Mouse (Mus musculus): ENCODE data around the gene Ntf3.

Ntf3 gene

DNA sequence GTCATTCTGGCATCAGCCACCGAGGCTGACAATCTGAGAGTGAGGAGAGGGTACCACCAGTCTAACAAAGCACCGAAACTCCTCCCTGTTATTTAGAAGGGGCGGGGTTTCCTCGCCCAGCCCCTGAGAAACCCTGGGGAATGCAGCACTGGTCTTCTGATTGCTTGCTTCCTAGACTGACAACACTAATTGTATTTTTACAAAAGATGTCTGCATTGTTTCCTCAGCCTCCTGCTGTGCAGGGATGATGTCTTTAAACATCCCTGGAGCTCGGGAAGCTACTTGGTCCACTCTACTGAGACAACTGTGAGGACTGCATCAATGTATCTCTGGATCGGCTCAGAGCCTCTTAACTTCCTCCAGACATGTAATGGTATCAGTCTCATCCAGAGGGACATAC is 64.1 kb downstream of the Ntf3 start:
- DNase-seq = no peak

DNA sequence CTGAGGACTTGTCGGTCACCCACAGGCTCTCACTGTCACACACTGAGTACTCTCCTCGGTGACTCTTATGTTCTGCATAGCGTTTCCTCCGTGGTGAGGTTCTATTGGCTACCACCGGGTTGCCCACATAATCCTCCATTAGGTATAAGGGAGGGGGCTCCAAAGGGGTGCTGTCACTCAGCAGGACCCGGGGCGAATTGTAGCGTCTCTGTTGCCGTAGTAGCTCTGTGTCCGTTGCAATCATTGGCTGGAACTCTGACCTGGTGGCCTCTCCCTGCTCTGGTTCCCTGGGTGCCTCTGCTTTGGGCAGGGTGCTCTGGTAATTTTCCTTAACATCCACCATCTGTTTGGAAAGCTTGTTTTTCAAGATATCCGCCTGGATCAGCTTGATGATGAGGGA is 64.7 kb downstream of the Ntf3 start:
- DNase-seq = no peak

DNA sequence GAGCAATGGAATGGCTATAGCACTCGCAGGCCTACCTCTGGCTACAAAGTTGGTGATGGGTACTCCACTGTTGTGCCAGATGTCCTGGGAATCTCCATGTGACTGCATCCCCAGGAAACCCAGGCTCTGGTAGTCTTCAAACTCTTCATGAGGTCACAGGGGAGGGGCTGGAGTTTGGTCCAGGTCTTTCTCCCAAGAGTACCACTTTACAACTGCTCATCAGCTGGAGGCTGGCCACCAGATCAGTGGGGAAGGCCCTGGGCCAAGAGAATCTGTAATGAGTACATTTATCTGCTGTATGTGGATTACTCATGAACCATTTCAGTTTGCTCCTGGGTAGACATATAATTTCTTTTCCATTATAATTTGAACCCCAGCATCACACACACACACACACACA is 66.1 kb downstream of the Ntf3 start:
- DNase-seq = no peak

DNA sequence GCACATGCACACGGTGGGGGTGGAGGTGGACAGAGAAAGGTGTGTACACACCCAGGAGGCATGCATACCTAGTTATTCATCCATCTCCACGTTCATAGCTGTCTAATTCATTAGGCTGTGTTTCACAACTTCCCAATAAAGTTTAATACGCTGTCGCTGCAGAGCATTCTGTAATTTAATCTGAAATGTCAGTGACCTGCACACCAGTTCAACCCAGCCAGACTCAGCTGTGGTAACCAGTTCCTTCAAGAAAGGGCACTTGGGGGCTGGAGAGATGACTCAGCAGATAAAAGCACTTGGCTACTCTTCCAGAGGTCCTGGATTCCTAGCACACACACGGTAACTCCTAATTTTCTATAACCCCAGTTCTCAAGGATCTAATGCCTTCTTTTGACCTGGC is 69.2 kb downstream of the Ntf3 start:
- peak; percentile 23 for DNase-seq

DNA sequence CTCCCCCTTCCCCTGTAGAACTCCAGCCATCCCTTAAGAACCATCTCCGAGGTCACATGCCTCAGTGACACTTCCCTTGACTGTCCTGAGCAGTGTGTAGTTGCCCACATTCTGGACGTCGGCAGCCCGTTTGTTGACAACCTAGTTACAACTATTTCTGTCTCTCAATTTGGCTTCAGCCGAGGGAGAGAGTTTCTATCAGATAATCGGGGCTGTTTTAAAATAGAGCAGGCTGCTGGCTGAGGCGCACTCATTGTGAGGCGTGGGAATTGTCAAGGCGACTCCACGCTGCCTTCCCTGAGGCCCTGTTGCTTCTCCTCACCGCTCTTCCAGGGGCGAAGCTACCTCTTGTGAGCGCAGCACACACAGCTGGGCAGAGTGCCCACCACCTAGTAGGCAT is 70.6 kb downstream of the Ntf3 start:
- no peak for DNase-seq

DNA sequence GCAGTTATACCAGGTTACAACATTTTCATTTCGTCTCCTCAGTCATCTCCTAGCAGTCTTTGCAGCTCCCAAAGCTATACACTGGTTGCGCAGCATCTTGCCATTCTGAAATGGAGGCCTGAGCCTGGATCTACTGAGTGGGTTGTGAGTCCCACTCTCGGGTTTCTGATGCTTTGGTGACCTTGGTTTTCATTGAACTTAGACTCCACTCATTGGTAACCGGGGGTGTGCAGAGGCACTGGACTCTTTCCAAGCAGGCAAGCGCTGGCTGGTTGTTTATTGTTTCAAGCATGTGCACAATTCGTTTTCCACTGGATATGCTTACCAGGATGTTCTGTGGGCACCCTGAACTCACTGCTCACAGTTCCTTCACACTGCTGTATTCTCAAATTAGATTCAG is 71.7 kb downstream of the Ntf3 start:
- DNase-seq = no peak

DNA sequence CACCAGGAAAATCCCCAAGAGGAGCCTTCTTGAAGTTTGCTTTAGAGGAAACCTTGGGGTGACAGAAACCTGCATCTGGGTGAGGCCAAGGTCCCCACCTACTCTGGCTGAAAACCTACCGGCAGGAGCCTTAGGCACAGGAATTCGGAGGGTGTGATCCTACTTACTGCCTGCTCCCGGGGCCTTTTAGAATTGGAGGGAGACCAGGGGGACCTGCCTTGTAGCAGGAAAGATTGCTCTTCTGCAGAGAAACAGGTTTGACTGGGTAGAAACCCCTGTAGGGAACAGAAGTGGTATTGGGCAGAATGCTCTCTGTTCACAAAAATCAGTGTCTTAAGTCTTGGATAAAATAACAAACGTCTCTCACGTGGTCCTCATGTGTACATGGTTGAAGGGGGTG is 74.7 kb downstream of the Ntf3 start:
- no peak for DNase-seq

DNA sequence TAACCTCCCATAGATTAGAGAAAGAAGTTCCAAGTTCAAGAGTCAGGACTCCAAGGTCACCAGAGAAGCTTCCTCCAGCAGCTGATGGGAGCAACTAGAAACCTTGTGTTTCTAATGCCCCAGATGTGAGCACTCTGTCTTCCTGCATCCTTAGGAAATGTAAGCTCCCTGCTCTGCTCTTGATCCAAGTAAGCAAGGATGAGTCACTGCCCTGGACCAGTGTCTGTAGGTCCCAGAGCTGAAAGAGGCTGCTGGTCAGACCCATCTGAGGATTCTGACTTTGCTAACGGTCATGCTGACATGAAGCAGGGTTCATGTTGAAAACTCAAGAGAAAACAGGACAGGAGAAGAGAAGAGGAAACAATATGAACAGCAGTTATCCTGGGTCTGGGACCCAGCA is 76.6 kb downstream of the Ntf3 start:
- DNase-seq = no peak

DNA sequence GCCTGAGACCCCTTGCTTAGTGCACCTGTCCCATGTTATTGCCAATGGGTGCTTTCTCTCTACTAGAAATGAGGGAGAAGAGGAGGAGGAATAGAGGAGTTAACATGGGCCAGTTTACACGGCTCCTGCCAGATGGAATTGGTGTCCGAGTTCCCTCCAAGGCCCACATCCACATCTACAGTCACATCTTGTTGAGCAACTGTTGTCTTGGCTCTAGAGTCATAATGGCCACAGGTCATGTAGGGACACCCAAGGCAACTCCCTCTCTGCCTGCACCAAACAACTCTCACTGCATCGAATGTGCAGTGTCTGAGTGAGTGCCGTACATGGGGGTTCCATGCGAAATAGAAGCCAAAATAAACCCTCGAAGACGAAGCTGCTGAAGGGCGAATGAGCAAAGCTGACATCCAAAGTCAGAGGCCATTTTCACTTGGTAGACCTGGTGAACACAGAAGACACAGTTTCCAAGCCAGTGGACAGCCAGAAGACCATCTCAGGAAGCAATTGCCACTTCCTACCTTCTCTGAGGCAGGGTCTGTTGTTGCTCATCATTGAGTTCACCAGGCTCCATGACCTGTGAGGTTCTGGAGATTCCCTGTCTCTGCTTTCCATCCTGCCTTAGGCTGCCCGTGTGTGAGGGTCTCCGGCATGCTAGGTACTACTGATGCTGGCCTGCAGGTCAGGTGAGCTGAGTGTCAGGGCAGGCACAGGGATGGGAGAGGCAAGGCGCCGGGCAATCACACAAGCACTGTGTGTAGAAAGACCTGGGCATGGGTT is 78.0 kb downstream of the Ntf3 start:
- DNase-seq = no peak

DNA sequence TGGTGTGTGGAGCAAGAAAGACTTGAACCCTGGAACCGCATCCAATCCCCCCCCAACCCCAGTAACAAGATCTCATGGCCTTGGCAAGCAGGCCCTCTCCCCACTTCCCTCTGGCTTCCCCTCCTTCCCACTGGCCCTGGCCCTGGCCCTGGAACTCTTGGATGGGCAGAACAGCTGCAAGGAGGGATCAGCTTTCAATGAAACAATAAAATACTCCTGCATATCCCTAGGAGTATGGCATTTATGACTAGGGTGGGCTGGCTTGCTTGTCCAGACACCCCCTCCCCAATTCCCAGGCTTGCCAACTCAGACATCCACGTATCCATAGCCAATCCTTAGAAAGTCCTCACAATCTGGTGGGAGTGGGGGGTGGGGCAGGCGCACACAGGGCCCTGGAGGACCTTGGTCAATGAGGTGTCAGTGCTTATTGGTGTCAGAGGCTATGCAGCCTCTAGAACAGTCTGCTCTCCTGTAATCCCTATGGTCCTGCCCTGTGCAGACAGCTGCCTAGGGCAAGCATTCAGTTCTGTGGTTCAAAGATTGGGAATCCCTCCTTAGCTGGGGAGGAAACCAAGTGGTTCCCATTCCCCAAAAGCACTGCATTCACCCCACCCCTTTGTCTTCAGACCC is 80.3 kb downstream of the Ntf3 start:
- DNase-seq = no peak

DNA sequence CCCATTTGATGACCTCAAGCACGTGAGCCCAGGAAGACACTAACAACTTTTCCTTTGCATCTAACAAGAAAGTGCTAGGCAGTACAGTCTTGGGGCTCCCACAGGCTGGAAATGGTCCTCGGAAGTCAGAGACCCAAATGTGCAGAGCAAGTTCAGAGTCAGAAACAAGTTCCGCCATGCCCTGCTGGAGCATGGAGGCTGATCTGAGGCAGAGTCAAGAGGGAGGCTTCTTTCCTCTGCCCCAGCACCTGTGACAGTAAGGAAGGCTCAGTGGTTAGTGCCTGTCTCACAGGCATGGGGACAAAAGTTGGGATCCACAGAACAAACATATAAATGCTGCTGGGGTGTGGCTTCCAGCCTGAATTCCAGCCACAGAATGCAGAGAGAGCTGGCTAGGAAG is 86.2 kb downstream of the Ntf3 start:
- no peak for DNase-seq

DNA sequence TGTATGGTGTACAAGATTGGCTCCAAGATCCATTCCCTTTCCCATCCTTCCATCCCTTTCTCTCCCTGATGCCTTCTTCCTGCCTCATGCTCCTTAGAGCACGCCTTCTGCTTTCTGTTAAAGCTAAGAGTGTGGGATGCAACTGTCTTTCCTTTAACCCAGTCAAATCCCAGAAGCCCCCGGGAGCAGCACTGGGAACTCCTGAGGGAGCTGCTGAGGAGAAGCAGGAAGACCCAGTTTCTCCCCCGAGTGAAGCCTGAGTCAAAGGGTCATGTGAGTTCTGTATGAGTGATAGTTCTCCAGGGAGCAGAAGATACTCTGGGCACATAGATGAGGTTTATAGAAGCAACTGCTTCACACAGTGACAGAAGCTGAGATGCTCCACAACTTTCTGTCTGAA is 109.0 kb downstream of the Ntf3 start:
- no peak for DNase-seq

DNA sequence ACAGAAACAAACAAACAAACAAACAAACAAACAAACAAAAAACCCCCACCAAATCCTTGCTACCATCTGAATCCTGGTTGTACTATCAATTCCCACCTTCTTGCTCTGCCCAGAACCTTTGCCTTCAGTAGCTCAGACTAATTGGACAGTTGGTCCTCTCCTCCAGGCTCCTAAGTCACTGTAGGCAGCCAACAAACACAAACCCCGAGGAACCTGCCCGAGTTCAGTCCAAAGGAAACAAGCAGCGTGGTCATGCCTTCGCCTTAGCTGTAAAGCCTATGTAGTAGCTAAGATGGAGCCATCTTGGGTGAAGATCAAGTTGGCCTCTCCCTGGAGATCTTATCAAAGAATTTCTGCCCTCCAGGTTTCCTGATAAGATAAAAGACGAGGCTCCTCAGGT is 113.6 kb downstream of the Ntf3 start:
- DNase-seq = no peak
